8 mouse cellular contexts compared by ENCODE assay signal in the genomic region with DNA sequence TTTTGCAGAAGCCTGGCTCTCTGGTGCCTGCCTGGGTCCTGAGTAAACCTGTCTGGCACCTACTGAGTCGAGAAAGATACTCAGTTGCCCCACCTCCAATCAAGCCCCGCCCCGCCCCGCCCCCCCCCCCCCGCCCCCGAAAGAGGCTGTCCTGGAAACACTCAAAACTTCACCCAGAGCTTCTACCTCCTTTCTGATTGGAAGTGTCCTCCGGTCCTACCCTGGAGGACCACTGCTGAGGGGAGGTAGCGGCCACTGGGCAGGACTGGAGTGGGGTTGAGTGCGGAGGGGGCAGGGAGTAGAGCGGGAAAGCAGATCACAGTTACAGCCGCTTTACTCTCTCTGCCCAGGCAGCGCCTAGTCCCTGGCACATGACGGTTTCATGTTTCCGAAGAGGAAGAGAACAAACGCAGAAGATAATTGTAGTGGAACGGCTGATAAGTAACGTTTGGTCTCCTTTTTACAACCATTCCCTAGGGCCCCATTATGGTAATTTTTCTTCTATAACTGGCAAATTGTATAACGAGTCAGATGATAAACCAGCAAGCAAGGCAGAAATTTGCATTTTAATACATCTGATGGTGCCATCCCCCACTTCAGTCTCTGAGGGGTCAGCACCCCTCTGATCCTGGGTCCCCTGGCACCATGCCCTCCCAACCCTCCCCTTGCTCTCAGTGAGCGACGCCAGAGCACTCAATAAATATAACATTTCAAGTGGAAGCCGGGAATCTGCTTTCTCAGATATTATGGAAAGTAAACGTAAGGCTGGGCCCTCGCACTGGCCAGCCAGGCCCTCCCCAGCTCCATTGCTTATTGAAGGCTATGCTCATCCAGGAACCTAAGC.
DNase-seq lines count a peak whose midpoint lies in the region; ATAC-seq and TF ChIP-seq lines count a peak whose summit lies in the region.

No protein-coding gene starts in this region.

- ATAC-seq in forebrain, embryonic 15.5 days (replicated peaks): peak; percentile 59
- peak; percentile 71; the same call in 1 of the 2 replicates for ATAC-seq in intestine, embryonic 14.5 days (replicated peaks; ENCODE audit: low FRiP score, low TSS enrichment, low read depth)
- peak; percentile 82 for ATAC-seq in lung, embryonic 14.5 days (ENCODE audit: insufficient read depth)
- peak; percentile 34 for ATAC-seq in neutrophil, adult 5-6 weeks (ENCODE audit: extremely low read depth, insufficient number of reproducible peaks, low FRiP score, poor library complexity, severe bottlenecking)

- WGBS in forebrain, embryonic 15.5 days: 4% methylated on average over 23 of the region's 23 CpGs
- 3% methylated on average over 19 of the region's 23 CpGs for WGBS in intestine, embryonic 14.5 days
- WGBS in lung, embryonic 14.5 days: 1% methylated on average over 21 of the region's 23 CpGs

- H3K9ac ChIP-seq in forebrain, embryonic 15.5 days (replicated peaks): no peak overlapping the region
- H3K9ac ChIP-seq in intestine, embryonic 14.5 days (ENCODE audit: low read length): no peak overlapping the region
- H3K9ac ChIP-seq in lung, embryonic 14.5 days: peak overlapping the region; percentile 26; the same call in 1 of the 2 replicates

- H3K27ac ChIP-seq in forebrain, embryonic 15.5 days (replicated peaks): peak overlapping the region; percentile 70
- H3K27ac ChIP-seq in intestine, embryonic 14.5 days (ENCODE audit: low read depth): peak overlapping the region; percentile 55; the same call in 1 of the 2 replicates
- peak overlapping the region; percentile 72 for H3K27ac ChIP-seq in lung, embryonic 14.5 days (ENCODE audit: low read depth)

- H3K36me3 ChIP-seq in forebrain, embryonic 15.5 days: no peaks in the 10 kb centered on the region
- no peaks in the 10 kb centered on the region for H3K36me3 ChIP-seq in intestine, embryonic 14.5 days (ENCODE audit: control insufficient read depth, insufficient read depth, low read length)
- H3K36me3 ChIP-seq in lung, embryonic 14.5 days (ENCODE audit: insufficient read depth): no peaks in the 10 kb centered on the region

- TF ChIP-seq CTCF in lung, embryonic 14.5 days (IDR thresholded peaks at IDR 0.05; ENCODE audit: low read depth): no peak

- peak overlapping the region; percentile 40 for H3K4me2 ChIP-seq in forebrain, embryonic 15.5 days (replicated peaks)
- H3K4me2 ChIP-seq in intestine, embryonic 14.5 days (ENCODE audit: low read length): peak overlapping the region; percentile 51
- H3K4me2 ChIP-seq in lung, embryonic 14.5 days: peak overlapping the region; percentile 60

- DNase-seq in urinary bladder, postnatal 25 days (ENCODE audit: low spot score): peak; percentile 12
- no peak for DNase-seq in urinary bladder, postnatal 10 days (ENCODE audit: low spot score)
- peak; percentile 70 for DNase-seq in intestine, embryonic 14.5 days (ENCODE audit: low spot score)
- peak; percentile 69 for DNase-seq in lung, embryonic 14.5 days
- peak; percentile 56 for DNase-seq in yolk sac, embryonic 10.5 days (ENCODE audit: low spot score)
- DNase-seq in right cerebral cortex, adult 18-20 months: no peak

- peak overlapping the region; percentile 22; the same call in 1 of the 2 replicates for H3K4me3 ChIP-seq in forebrain, embryonic 15.5 days
- peak overlapping the region; percentile 25 for H3K4me3 ChIP-seq in intestine, embryonic 14.5 days (ENCODE audit: low read depth, low read length)
- H3K4me3 ChIP-seq in lung, embryonic 14.5 days (ENCODE audit: low read depth, low read length): peak overlapping the region; percentile 22

- no peaks in the 10 kb centered on the region for H3K27me3 ChIP-seq in forebrain, embryonic 15.5 days
- H3K27me3 ChIP-seq in intestine, embryonic 14.5 days (replicated peaks; ENCODE audit: control insufficient read depth, insufficient read depth, low read length): no peaks in the 10 kb centered on the region
- no peaks in the 10 kb centered on the region for H3K27me3 ChIP-seq in lung, embryonic 14.5 days (ENCODE audit: insufficient read depth, low read length)

- H3K4me1 ChIP-seq in forebrain, embryonic 15.5 days: peaks cover 51% of the 10 kb centered on the region
- peaks cover 20% of the 10 kb centered on the region; the same call in 1 of the 2 replicates for H3K4me1 ChIP-seq in intestine, embryonic 14.5 days (replicated peaks; ENCODE audit: control insufficient read depth, insufficient read depth, low read length)
- peaks cover 23% of the 10 kb centered on the region for H3K4me1 ChIP-seq in lung, embryonic 14.5 days (ENCODE audit: insufficient read depth)

- no peaks in the 10 kb centered on the region for H3K9me3 ChIP-seq in forebrain, embryonic 15.5 days
- no peaks in the 10 kb centered on the region for H3K9me3 ChIP-seq in intestine, embryonic 14.5 days (ENCODE audit: control insufficient read depth, low read length)
- no peaks in the 10 kb centered on the region for H3K9me3 ChIP-seq in lung, embryonic 14.5 days (ENCODE audit: low read depth, low read length)

Comparison
In these comparisons a context has a peak if more than half of its experiments do, and no peak if none do; other contexts are left out.
1. DNase-seq: peak in urinary bladder, postnatal 25 days (single experiment), intestine, embryonic 14.5 days (single experiment), lung, embryonic 14.5 days (single experiment) and yolk sac, embryonic 10.5 days (single experiment); none in urinary bladder, postnatal 10 days (single experiment) and right cerebral cortex, adult 18-20 months (single experiment).
2. Peak in every context shown above with its lines, with median percentiles within 50 percentile points of each other: ATAC-seq, H3K27ac ChIP-seq, H3K4me2 ChIP-seq and H3K4me3 ChIP-seq.